Mouse (Mus musculus) stomach, embryonic 14.5 days (tissue): ENCODE results near the gene Cd207. TPM values are rescaled to one million over a fixed set of nuclear protein-coding genes. Genes with fewer than 3 reads are reported as not detected.

Experiments
- ATAC-seq: fragments of 200-750 bp; cut with Nextera tagmentation; 2 replicates; pipeline ENCODE4 v1.8.0; 2017; ENCODE audit warnings: low read depth, moderate TSS enrichment; ENCODE audit not compliant: insufficient number of reproducible peaks, insufficient read depth, low FRiP score
- H3K27ac ChIP-seq: fragments of 300-500 bp; sonication (generic); 2 replicates; pipeline ENCODE4 v1.5.1; 2014; ENCODE audit warnings: mild to moderate bottlenecking, low read length, moderate library complexity, mixed read lengths
- H3K27me3 ChIP-seq: fragments of 300-500 bp; sonication (generic); 2 replicates; pipeline ENCODE4 v1.6.1; 2014; ENCODE audit warnings: low read length, control low read depth, mixed read lengths; ENCODE audit not compliant: control insufficient read depth, insufficient read depth
- H3K36me3 ChIP-seq: fragments of 300-500 bp; sonication (generic); 2 replicates; pipeline ENCODE4 v1.6.1; 2014; ENCODE audit warnings: mild to moderate bottlenecking, control low read depth, low read length, moderate library complexity, mixed read lengths; ENCODE audit not compliant: control insufficient read depth, insufficient read depth
- H3K4me1 ChIP-seq: fragments of 300-500 bp; sonication (generic); 2 replicates; pipeline ENCODE4 v1.6.1; 2014; ENCODE audit warnings: low read length, control low read depth, mixed read lengths; ENCODE audit not compliant: control insufficient read depth, insufficient read depth
- H3K4me2 ChIP-seq: fragments of 300-500 bp; sonication (generic); replicated peaks from 2 replicates; pipeline ENCODE4 v1.6.1; 2014; ENCODE audit warnings: low read depth, low read length, control low read depth
- H3K4me3 ChIP-seq: fragments of 300-500 bp; sonication (generic); 2 replicates; pipeline ENCODE4 v1.5.1; 2014; ENCODE audit warnings: low read depth, low read length, control low read depth
- H3K9ac ChIP-seq: fragments of 300-500 bp; sonication (generic); replicated peaks from 2 replicates; pipeline ENCODE4 v1.6.1; 2014; ENCODE audit warnings: low read depth, mild to moderate bottlenecking, control low read depth, low read length, moderate library complexity, mixed read lengths
- H3K9me3 ChIP-seq: fragments of 300-500 bp; sonication (generic); 2 replicates; pipeline ENCODE4 v1.6.1; 2016; ENCODE audit warnings: low read depth, low read length, control low read depth; ENCODE audit not compliant: control insufficient read depth
- WGBS: fragments of 180-500 bp; shearing (Covaris S2); extraction: QIAGEN DNeasy Blood & Tissue Kit; methylation state at CpG from one replicate; pipeline ENCODE4 v1.1.7; 2014; 5-methylcytosine and 5-hydroxymethylcytosine counted together
- polyA plus RNA-seq: library from polyadenylated mRNA; unstranded; fragments of >200 nt; fragmentation: Nextera tagmentation; extraction: Ambion mirVana; gene quantifications from 2 replicates; pipeline ENCODE4 v1.2.1, GENCODE M21; 2014

The Cd207 gene
- polyA plus RNA-seq, 1 experiment from 2014 or later, result not detected

DNA sequence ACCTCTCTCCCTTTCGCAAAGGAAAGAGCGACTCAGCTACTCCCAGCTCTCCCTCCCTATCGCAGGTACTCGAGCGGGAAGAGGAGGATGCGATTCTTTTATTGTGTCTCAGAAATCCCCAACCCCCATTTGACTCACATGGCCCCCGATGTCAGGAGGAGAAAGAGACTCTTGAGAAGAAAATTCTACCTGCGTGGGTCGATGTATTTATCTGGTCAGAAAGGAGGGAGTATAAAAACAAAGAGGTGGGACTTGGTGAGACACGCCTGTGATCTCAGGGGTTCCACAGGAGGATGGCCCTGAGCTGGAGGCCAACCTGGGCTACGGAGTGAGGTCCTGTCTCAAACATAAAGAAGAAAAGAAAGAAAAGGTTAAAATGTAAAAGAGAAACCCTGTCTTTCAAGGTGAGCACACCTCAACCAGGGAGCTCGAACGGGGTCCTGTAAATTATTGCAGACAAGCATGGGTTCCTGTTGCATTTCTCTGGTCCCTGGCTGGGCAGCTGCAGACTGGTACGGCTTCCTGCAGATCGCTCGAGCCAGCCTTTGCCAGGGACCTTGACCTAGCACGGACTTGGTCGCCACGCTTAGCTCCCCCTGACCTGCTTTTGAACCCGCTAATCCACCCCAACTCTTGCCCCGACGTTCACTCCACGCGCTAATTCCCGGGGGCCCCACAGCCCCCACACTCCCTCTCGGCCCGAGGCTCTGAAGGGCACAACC is 25.5 kb upstream of the Cd207 start:
- Histone ChIP-seq H3K4me3 (no peak overlapping the region), H3K4me1 (no peaks in the 10 kb centered on the region), H3K9me3 (no peaks in the 10 kb centered on the region), H3K27ac (no peak overlapping the region), H3K27me3 (peaks cover 65% of the 10 kb centered on the region), H3K36me3 (no peaks in the 10 kb centered on the region), H3K4me2 (no peak overlapping the region), H3K9ac (no peak overlapping the region)
- no peak for ATAC-seq
- WGBS, result under 1% methylated on average over 27 of the region's 27 CpGs

DNA sequence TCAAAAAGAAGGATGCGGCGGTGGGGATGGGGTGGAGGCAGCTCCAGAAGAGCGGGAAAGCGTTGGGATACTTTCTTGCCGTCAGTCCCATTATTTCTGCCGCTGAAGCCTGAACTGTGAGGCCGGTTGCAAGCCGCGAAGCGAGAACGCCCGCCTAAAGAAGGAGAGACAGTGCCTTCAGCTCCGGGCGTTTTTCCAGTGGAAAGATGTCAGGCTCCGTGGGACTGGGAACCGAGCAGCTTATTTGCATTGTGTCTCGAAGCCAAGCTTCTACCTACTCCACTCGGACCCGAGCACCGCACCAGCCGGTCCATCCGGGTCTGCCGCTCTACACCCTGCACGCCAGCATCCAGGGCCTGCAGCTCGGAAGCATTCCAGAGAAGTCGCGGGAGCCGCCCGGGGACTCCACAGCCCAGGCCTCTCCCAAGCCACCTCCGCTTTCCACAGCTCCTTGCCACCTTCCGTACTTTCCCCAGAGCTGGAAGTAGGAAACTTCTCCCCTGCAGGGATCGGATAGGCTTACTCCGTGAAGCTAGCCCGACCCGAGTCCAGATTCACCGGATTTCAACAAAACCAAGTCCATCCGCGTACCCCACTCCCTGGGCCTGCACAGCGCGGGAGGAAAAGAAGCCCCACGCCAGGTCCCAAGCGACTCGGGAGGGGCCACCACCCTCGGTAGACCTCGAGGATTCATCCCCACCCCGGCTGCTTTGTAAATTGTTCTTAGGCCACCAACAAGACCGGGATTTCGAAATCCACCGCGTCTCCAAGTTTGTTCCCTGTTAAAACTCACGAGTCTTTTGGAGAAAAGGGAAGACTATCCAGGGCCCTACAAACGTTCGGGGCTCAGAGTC is 24.7 kb upstream of the Cd207 start:
- H3K36me3 ChIP-seq, result no peaks in the 10 kb centered on the region
- H3K9ac ChIP-seq, result no peak overlapping the region
- ATAC-seq, result no peak
- H3K27ac ChIP-seq, result no peak overlapping the region
- H3K4me3 ChIP-seq, result 0 out of 2 replicates have a peak overlapping the region, but pooled peaks have one; percentile 9
- no peaks in the 10 kb centered on the region for H3K9me3 ChIP-seq
- H3K4me2 ChIP-seq, result no peak overlapping the region
- H3K4me1 ChIP-seq, result no peaks in the 10 kb centered on the region
- under 1% methylated on average over 53 of the region's 53 CpGs for WGBS
- H3K27me3 ChIP-seq, result peaks cover 67% of the 10 kb centered on the region

DNA sequence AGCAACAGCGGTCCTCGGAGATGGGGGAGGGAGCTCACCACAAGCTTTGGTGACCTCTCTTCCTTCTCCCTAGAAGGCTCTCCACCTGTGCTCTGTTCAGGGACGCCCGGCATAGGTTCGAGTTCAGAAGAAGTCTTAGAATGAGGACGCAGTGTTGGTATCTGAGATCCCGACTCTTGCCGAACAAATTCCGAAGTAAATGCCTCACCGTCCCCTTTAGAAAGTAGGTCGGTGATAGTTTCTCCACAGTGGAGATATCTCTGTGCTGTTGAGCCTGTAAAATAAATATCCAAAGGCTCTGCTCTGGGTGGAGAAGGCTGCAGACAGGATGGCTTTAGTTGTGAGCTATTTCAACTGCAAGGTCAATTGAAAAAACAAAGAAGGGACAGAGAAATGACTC is 23.3 kb upstream of the Cd207 start:
- Histone ChIP-seq H3K27me3 (peaks cover 67% of the 10 kb centered on the region), H3K9ac (no peak overlapping the region), H3K4me1 (no peaks in the 10 kb centered on the region), H3K4me2 (no peak overlapping the region), H3K9me3 (no peaks in the 10 kb centered on the region), H3K4me3 (no peak overlapping the region), H3K36me3 (no peaks in the 10 kb centered on the region), H3K27ac (no peak overlapping the region)
- ATAC-seq, result no peak
- under 1% methylated on average over 11 of the region's 11 CpGs for WGBS

DNA sequence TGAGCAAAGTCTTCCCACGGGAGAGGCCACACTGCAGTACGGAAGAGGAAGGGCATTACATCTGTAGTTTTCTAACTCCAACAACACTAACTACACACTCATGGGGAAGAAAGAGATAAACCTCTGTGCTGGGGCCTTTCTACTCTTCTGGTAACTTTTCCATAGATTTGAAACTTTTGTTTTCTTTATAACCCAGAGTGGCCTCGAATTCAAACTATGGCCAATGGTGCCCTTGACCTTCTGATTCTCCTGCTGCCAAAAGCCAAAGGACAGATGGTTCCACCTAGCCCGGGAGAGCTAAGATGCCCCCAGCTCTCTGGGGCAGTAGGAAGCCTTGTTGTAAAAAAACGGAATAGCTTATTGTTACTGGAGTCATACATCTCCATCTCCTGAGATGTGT is 22.3 kb upstream of the Cd207 start:
- Histone ChIP-seq H3K36me3 (no peaks in the 10 kb centered on the region), H3K4me1 (no peaks in the 10 kb centered on the region), H3K4me3 (no peak overlapping the region), H3K4me2 (no peak overlapping the region), H3K27me3 (peaks cover 63% of the 10 kb centered on the region), H3K9me3 (no peaks in the 10 kb centered on the region), H3K9ac (no peak overlapping the region), H3K27ac (no peak overlapping the region)
- WGBS, result 2% methylated on average over 5 of the region's 5 CpGs
- no peak for ATAC-seq

DNA sequence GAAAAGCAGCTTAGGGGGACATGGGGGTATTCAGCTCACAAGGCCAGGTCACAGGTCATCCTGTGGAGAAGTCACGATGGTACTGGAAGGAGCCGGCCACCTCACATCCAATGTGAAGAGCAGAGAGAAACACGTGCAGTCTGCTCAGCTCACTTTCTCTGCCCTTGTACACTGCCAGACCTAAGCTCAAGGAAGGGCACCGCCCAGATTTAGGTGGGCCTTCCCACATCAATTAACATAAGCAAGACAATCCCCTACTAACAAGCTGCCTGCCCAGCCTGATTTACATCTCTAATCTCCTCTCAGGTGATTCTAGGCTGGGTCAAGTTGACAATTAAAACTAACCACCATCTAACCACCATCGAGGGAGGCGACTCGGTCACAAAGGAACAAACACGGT is 20.3 kb upstream of the Cd207 start:
- peaks cover 71% of the 10 kb centered on the region for H3K27me3 ChIP-seq
- H3K9me3 ChIP-seq, result no peaks in the 10 kb centered on the region
- 3% methylated on average over 8 of the region's 8 CpGs for WGBS
- no peaks in the 10 kb centered on the region for H3K36me3 ChIP-seq
- ATAC-seq, result 0 out of 2 replicates have a peak, but pooled peaks have one; percentile 23
- no peak overlapping the region for H3K4me2 ChIP-seq
- H3K9ac ChIP-seq, result no peak overlapping the region
- no peak overlapping the region for H3K27ac ChIP-seq
- H3K4me3 ChIP-seq, result no peak overlapping the region
- no peaks in the 10 kb centered on the region for H3K4me1 ChIP-seq

GRCm38 (mm10) chr6:83696684-83697083 is 19.0 kb upstream of the Cd207 start:
- peaks cover 77% of the 10 kb centered on the region for H3K27me3 ChIP-seq
- H3K9me3 ChIP-seq, result no peaks in the 10 kb centered on the region
- no peaks in the 10 kb centered on the region for H3K4me1 ChIP-seq
- H3K27ac ChIP-seq, result no peak overlapping the region
- no peak for ATAC-seq
- no peak overlapping the region for H3K9ac ChIP-seq
- 3% methylated on average over 7 of the region's 7 CpGs for WGBS
- H3K4me3 ChIP-seq, result no peak overlapping the region
- no peak overlapping the region for H3K4me2 ChIP-seq
- H3K36me3 ChIP-seq, result no peaks in the 10 kb centered on the region

DNA sequence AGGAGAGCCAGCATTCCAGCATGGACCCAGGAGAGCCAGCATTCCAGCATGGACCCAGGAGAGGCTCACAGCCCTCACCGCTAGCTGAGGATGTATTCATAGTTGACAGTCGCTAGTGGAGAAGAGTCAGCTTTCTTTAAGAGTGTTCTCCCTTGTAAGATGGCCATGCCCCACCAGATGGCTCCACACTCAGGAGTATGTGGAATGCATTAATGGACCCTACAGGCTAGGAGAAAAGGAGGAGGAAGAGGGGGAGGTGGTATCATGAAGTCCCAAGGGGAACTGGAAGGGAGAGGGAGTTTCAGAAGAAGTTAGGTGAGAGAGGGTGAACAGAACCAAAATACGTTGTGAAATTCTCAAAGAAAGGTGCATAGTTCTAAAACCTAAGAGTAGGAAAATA is 18.1 kb upstream of the Cd207 start:
- ATAC-seq, result no peak
- Histone ChIP-seq H3K9ac (no peak overlapping the region), H3K9me3 (no peaks in the 10 kb centered on the region), H3K4me3 (no peak overlapping the region), H3K36me3 (no peaks in the 10 kb centered on the region), H3K27ac (no peak overlapping the region), H3K4me2 (no peak overlapping the region), H3K27me3 (peaks cover 84% of the 10 kb centered on the region), H3K4me1 (no peaks in the 10 kb centered on the region)
- whole genome bisulfite sequencing, result 1% methylated on average over 3 of the region's 3 CpGs

DNA sequence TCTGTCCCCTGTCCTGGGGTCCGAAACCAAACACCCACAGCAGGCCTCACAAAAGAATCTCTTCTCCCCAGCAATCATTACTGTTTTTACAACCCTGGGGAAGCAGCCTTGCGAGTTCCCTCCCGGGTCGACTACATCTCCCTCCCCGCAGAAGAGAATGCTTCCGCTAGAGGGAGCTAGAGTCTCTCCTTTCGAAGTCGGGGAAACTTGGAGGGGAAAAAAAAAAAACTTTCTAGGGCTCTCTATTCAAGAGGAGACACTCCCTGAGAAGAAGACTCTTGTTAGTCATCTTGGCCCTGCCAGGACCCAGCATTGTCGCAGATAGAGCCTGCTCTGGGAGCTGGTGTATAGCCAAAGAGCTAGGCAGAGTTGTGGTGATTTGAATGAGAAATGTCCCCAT is 16.2 kb upstream of the Cd207 start:
- whole genome bisulfite sequencing, result under 1% methylated on average over 9 of the region's 9 CpGs
- peaks cover 75% of the 10 kb centered on the region for H3K27me3 ChIP-seq
- H3K36me3 ChIP-seq, result no peaks in the 10 kb centered on the region
- no peak overlapping the region for H3K4me2 ChIP-seq
- no peaks in the 10 kb centered on the region for H3K4me1 ChIP-seq
- H3K4me3 ChIP-seq, result no peak overlapping the region
- H3K9ac ChIP-seq, result no peak overlapping the region
- no peak overlapping the region for H3K27ac ChIP-seq
- ATAC-seq, result no peak
- no peaks in the 10 kb centered on the region for H3K9me3 ChIP-seq
